Mouse (Mus musculus) ovary, adult 18-20 months (tissue): ENCODE results near the gene 4922502D21Rik.
"Not testable (repeated sequence)": the region's sequence is repeated elsewhere in the genome, so short reads cannot be mapped to it uniquely, and the experiment has no call there.

ENCODE experiments used
- DNase-seq: peaks from one replicate; pipeline ENCODE4 v3.0.0; 2022; ENCODE audit warnings: low spot score, mixed read lengths

4922502D21Rik gene

GRCm38 (mm10) chr6:129331610-129332009 lies at the start of gene 4922502D21Rik:
4922502D21Rik (minus strand) TSS chr6:129331796.
- no peak for DNase-seq

- DNase-seq = no peak
Observed at GRCm38 (mm10) chr6:129380454-129380853, 48.9 kb upstream of the 4922502D21Rik start.

- no peak for DNase-seq
Observed at GRCm38 (mm10) chr6:129374937-129375471, 43.4 kb upstream of the 4922502D21Rik start.

- no peak for DNase-seq
Observed at GRCm38 (mm10) chr6:129369374-129370132, 38.0 kb upstream of the 4922502D21Rik start.

GRCm38 (mm10) chr6:129365959-129366359 lies 34.4 kb upstream of the 4922502D21Rik start:
- DNase-seq = no peak

GRCm38 (mm10) chr6:129363942-129364341 lies 32.3 kb upstream of the 4922502D21Rik start:
- no peak for DNase-seq

GRCm38 (mm10) chr6:129359515-129359914 lies 27.9 kb upstream of the 4922502D21Rik start:
- no peak for DNase-seq

DNA sequence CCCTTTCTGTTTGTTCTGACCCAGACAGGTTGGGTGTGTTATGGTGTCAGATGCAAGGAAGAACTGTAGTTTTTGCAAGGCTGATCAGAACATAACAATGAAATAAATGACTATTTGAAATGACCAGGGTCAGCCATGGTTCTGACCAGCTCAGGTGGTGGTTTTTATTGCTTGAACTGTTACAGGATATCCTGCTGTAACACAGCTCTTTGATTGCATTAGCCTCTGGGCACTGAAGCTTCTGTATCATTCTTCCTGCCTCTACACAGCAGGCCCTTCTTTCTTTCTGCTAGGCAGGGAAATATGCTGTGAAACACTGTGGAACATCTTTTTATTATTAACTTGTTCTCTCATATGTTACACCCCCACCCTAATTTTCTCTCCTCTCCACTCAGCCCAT lies 24.8 kb upstream of the 4922502D21Rik start:
- DNase-seq = no peak

DNA sequence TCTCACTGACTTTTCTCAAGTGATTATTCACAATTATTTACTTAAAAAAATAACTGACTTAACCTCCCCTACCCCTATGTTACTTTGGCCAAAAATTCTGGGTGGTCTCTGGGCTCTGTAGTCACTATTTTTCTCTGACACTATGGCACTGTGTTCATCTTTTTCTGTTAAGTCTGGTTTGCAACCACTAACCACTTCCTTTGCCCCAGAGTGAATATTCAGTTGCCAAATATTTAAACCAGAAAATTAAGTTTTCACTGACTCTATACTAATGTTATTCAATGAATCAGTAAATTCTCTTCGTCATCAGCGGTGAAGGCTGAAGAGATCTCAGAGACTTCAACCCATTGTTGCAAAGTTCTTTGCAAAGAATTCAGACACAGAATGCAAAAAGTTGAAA lies 24.2 kb upstream of the 4922502D21Rik start:
- no peak for DNase-seq

GRCm38 (mm10) chr6:129351091-129351490 lies 19.5 kb upstream of the 4922502D21Rik start:
- DNase-seq = no peak

DNA sequence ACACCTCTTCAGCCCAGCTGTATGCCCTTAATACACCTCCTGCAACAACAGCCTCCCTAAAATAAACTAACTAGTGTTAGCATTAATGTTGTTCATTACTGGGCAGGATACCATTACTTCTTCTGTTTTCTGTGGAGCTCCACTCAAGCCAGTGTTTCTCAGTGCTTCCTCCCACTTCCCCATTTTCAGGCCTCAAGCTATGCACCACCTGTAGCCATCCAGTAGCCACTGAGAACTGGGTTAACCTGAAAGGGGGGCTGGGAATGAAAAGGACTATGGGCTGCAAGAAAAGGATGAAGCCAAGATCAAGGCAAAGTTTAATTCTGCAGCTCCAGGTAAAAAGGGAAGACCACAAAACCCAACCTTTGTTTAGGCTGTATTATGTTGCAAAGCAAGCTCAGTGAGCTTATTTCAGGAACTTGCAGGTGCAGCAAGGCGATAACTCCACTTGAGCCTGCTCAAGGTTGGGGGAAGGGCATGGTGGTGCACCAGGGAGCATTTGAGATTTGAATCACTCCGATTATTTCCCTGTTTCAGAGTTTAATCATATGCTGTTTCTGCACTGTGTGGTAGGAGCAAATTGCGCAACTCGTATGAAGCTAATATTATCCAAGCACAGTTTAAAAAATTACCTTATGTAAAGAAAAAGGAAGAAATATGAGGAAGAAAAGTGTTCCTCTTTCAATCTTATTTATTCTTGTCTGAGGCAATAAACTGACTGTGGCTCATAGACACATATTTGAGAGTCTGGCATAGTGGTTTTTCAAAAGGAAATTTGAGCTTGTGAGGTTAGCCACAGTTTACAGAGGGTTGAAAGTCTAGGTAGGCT lies 18.1 kb upstream of the 4922502D21Rik start:
- no peak for DNase-seq

- DNase-seq = no peak
Observed at GRCm38 (mm10) chr6:129344408-129344807, 12.8 kb upstream of the 4922502D21Rik start.

- not testable (repeated sequence) for DNase-seq
Observed at GRCm38 (mm10) chr6:129342391-129342790, 10.8 kb upstream of the 4922502D21Rik start, which contains the start of gene Clec12a. Clec12a (plus strand) TSS chr6:129342691.

GRCm38 (mm10) chr6:129337751-129338150 lies 6.2 kb upstream of the 4922502D21Rik start:
- DNase-seq = no peak

- peak; percentile 28 for DNase-seq
Observed at GRCm38 (mm10) chr6:129333674-129334078, 2.1 kb upstream of the 4922502D21Rik start.

DNA sequence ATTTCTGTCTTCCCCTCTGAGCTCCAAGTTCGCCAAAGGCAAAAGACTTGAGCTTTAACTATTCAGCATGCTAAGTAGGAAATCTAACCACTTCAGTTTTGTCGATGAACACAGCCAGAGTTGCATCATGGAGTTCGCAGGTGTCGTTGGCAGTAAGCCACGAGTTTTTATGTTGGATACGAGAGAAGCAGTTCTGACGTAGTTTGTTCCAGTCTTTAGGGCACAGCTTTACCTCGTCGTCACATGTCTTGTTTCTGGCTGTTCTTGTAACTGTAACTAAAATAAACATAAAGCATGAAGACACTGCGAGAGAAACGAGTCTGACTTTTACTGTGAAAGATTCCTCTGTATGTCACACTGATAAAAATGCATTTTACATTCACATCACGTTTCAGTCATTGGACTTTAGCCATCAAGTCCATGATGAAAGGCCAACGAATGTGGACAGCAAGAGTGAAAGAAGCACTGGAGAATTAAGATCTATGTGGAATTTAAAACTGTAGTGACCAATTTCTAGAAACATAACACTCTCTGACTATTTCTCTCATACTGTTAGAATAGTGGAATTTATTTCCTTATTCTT lies 4.9 kb downstream of the 4922502D21Rik start:
- DNase-seq = no peak

DNA sequence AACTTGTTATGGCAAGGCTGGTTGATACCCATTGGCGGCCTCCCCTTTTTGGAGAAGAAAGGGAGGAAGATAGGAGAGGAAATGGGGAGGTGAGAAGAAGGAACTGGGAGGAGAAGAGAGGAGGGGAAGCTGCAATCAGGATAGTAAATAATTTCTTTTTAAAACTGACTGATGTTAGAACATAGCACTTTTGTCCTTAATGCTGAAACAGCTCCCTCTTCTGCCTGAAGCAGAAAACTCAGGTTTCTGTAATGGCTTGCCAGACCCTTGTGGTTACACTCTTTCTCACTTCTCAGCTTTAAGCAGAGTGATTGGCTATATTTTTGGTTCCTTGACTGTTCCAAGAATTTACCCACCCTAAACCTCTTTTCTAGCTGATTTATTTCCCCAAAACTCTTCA lies 5.6 kb downstream of the 4922502D21Rik start:
- DNase-seq = no peak

- DNase-seq = no peak
Observed at GRCm38 (mm10) chr6:129319331-129319730, 12.3 kb downstream of the 4922502D21Rik start.

- DNase-seq = no peak
Observed at GRCm38 (mm10) chr6:129318395-129318794, 13.2 kb downstream of the 4922502D21Rik start.

DNA sequence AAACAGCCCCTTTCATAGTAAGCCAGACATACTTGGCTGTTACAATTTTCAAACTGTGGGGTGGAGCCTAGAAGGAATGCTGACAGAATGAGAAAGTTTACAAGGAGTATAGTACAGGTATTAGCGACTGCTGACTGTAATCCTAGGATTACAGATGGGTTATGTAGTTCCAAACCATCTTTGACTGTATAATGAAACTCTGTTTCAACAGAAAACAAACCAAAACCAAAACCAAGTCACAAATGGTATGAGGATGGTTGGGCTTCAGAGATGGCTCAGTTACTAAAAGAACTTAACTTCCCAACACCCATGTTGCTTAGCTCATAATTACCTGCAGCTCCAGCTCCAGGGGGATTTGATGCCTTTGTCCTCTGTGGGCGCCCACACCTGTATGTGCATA lies 15.1 kb downstream of the 4922502D21Rik start:
- DNase-seq = no peak

GRCm38 (mm10) chr6:129315698-129316097 lies 15.9 kb downstream of the 4922502D21Rik start:
- DNase-seq = no peak

DNA sequence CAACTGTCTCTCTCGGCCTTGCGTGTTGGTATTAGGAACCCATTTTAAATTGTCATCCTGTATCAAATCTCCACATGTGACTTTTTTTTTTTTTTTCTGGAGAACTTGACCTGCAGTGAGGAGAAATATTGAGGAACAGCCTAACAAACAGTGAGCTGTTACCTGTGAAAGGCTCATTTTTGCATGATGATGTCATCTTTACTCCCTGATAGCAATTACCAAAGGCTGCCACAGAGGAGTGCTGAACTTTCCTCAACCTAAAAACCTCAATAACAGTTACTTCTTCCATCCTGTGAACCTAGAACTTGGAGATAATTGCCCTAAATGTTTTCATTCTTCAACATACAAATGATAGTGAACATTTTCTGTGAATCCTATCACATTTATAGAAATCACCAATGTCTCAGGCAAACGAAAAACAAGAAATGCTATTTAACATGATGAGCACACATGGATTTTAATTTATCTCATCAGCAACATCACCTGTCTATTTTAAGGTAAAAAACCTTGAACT lies 16.9 kb downstream of the 4922502D21Rik start:
- DNase-seq = no peak
